Mouse (Mus musculus) liver, adult (tissue): ENCODE data around the gene Kirrel3.

Experiments used
- GATA4 ChIP-seq: IDR thresholded peaks from 2 replicates; pipeline ENCODE4 v1.6.1; 2014; ENCODE audit warnings: mild to moderate bottlenecking, low read length; ENCODE audit not compliant: insufficient replicate concordance

The Kirrel3 gene

DNA sequence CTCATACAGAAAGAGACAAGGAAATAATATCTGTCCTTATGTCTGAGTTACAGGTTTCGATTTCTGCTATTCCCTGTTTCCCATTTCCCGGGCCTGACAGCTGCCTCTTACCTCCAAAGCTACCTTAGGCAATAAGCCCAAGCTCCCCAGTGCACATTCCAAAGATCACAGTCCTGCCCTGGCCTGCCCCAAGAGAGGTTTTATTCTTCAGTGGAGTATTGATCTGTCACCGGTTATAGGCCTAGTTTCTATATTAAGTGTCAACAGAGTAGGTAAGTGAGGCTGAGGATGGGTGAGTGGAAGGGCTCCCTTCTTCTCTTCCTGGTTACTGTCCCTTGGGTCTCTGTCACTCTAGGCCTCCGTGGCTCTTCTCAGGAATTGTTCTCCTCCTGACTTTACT is 249.3 kb downstream of the Kirrel3 start:
- TF ChIP-seq GATA4 = no peak

GRCm38 (mm10) chr9:34739431-34739830 is 253.7 kb downstream of the Kirrel3 start:
- no peak for TF ChIP-seq GATA4

DNA sequence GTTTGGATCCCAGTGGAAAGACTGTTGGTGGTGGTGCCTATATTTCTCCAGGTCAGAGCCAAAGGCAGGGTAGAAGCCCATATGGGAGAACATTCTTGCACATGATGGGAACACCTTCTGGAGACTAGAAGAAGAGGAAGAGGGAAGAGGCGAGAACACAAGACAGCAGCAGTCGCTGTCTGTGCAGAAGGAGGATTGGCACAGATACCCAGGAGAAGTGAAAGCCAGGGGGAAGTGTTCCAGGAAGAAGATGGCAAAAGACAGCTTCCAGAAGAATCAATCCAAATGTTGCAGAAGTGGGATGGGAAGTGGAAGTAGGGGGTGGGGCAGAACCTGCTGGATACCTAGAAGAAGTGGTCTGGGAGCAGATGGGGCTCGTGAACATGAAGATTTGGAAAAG is 255.1 kb downstream of the Kirrel3 start:
- TF ChIP-seq GATA4 = no peak

- no peak for TF ChIP-seq GATA4
Observed at GRCm38 (mm10) chr9:34748003-34748402, 262.3 kb downstream of the Kirrel3 start.

- no peak for TF ChIP-seq GATA4
Observed at GRCm38 (mm10) chr9:34749161-34749560, 263.5 kb downstream of the Kirrel3 start.

GRCm38 (mm10) chr9:34749877-34750276 is 264.2 kb downstream of the Kirrel3 start:
- TF ChIP-seq GATA4 = no peak

GRCm38 (mm10) chr9:34750887-34751286 is 265.2 kb downstream of the Kirrel3 start:
- no peak for TF ChIP-seq GATA4

DNA sequence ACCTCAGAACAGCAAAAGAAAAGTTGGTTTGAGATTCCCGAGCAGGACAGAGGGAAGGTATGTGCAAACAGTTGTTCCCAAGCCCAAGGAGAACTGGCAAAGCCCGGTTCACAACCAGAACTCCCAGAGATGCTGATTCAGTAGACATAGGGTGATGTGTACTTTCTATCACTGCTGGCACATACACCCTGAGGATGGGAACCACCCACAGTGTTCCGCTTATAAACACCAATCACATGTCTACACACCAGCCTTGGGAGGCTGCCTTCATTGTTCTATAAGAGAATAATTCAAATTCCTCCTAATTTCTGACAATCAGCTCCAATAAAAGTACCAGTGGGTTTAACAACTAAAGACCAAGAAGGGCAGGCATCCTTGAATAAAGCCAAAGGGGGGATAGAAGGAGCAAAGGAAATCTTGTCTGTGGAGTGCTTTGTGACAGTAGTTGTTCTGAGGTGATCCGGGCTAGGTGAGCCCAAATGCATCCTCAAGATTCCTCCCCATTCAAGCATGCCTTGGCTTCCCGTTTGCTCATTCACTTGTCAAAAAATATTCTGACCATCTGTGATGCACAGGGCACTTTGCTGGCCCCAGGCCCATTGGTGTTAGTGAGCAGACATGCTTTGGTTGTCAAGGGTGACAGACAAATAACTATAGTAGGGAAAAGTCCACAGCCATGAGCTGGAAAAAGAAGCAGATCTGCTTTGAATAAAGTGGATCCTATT is 266.5 kb downstream of the Kirrel3 start:
- TF ChIP-seq GATA4 = no peak

GRCm38 (mm10) chr9:34752801-34753170 is 267.1 kb downstream of the Kirrel3 start:
- no peak for TF ChIP-seq GATA4

DNA sequence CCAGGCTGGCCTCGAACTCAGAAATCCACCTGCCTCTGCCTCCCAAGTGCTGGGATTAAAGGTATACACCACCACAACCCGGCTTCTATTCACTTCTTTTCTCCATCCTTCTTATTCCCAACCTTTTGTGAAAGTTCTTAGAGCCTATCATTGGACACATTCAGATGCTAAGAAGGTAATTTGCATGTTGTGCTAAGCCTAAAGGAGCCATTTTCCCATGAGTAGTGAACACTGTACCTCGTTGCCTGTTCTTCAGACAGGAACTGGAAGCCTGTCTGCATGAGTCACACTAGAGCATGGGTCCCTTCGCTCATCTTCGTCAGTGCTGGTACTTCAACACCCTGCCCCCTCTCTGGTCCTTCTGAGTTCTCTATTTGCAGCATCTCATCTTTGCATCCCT is 268.2 kb downstream of the Kirrel3 start:
- TF ChIP-seq GATA4 = no peak

- no peak for TF ChIP-seq GATA4
Observed at GRCm38 (mm10) chr9:34754523-34755097, 268.9 kb downstream of the Kirrel3 start.

DNA sequence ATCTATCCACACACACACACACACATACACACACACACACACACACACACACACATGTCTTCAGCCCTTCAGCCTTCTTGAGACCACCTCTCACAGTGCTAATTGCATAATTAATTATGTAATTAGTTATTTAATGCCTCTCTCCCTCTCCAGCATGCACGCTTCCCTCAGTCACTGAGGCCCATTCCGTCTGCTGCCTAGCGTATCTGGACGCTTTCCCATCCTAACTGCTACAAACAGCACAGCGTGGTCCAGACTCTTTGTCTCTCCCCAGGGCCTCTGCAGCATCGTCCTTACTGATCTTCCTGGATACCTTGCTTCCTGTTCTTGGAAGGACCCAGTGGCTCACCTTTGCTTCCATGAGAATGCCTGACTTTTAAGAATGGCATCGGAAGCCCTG is 270.4 kb downstream of the Kirrel3 start:
- no peak for TF ChIP-seq GATA4

DNA sequence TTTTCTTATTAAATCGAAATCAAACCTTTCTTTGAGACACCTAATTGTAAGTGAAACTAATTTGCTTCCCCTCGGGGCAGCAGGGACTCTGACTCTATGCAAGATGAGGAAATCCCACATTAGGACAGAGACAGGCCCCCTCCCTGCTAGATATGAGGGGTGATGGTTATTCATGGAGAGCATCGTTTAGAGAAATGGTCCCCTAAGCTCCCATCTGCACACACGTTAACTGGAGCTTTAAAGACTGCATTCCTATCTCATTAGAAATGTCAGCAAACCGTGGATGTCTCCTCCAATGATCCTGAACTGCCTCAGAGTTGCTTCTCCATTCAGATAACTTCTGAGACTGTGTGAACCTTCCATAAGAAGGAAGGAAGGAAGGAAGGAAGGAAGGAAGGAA is 273.2 kb downstream of the Kirrel3 start:
- TF ChIP-seq GATA4 = no peak

- no peak for TF ChIP-seq GATA4
Observed at GRCm38 (mm10) chr9:34760521-34760920, 274.8 kb downstream of the Kirrel3 start.

DNA sequence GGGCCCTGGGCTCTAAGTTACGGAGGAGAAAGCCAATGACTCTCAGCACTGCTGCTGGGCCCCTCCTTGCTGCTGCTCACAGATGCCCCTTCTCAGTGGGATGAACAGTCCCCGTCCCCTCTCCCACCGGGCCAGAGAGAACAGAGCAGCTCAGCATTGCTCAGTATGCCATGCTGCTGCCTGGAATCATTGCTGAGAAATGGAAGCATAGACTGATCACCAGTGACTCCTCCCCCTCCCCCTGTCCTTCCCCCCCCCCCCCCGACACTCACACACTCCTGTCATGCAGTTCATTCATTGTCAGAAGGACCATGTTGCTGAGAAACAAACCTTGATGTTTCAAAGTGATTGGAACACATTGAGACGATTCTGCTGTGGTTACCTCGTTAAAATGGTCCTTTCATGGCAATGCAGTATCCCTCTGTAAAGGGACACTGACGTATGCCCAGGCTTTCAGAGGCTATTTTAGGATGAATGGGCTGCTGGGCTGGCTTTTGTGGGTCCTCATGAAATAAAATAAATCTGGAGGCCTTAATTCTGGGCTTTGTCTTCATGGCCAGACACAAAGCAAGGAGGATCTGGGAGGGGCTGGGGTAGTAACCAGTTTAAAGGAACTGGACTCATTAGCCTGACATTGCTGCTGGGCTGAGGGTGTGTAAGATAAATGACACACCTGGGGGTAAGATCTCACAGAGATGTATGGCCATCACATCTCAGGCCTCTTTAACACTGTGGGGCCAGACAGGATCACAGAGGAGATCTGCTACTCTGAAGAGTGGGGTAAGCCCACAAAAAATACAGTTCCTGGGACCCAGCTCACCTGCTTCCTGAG is 281.3 kb downstream of the Kirrel3 start:
- no peak for TF ChIP-seq GATA4

GRCm38 (mm10) chr9:34768961-34769360 is 283.3 kb downstream of the Kirrel3 start:
- TF ChIP-seq GATA4 = no peak
